Mouse (Mus musculus): ENCODE measurements at regions not wholly inside any gene's neighbourhood (a gene's known extent, or its start where the extent isn't known, plus 50 kb on each side); places are given as distances from the start of the nearest gene placed in this dataset.

DNA sequence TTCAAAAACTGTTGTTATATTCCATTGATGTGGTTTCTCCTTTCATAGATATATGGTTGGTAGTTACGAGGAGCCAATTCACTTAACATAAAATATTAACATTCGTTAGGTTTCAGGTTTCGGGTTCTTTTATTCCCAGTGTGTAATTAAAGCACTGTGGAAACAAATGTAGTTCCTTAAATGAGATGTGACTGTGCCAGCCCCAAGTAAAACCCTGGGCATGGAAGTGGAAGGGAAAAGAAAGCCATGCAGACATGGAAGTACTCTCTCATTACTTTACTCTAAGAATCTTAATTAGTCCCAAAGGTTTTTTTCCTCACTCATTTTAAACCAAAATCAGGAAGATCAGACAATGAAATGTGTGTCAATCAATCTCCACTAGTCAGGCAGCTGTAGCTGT, 784.9 kb upstream of the Apob start:
- Histone ChIP-seq H3K27me3 (no peaks in the 10 kb centered on the region), H3K9me3 (replicated peaks) (no peaks in the 10 kb centered on the region), H3K4me2 (replicated peaks) (no peak overlapping the region), H3K4me1 (no peaks in the 10 kb centered on the region), H3K9ac (no peak overlapping the region), H3K27ac (no peak overlapping the region), H3K36me3 (no peaks in the 10 kb centered on the region), H3K4me3 (no peak overlapping the region)
- no peak for ATAC-seq (ENCODE audit: low FRiP score)
- 82% methylated on average over 3 of the region's 3 CpGs for WGBS

DNA sequence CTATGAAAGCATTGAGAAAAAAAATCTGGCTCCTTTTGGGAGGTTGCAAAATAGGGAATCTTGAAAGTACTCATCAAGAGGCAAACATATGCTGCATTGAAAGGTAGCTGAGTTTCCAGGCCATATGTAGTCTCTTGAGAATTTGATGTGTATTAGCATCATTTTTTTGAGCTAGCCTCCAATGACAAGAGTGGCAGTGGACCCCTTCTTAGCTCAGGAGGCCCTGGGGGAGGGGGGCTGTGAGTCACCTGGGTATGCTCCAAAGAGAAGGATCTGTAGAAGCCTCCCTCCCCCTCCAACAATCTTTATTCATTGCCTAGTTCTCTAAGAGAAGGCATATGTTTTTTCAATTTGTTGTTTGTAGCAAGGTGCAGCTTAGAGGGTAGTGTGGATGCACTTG, 779.4 kb upstream of the Apob start:
- Histone ChIP-seq H3K4me3 (no peak overlapping the region), H3K9me3 (replicated peaks) (no peaks in the 10 kb centered on the region), H3K4me1 (no peaks in the 10 kb centered on the region), H3K27ac (no peak overlapping the region), H3K36me3 (no peaks in the 10 kb centered on the region), H3K4me2 (replicated peaks) (no peak overlapping the region), H3K27me3 (no peaks in the 10 kb centered on the region), H3K9ac (no peak overlapping the region)
- no peak for ATAC-seq (ENCODE audit: low FRiP score)

DNA sequence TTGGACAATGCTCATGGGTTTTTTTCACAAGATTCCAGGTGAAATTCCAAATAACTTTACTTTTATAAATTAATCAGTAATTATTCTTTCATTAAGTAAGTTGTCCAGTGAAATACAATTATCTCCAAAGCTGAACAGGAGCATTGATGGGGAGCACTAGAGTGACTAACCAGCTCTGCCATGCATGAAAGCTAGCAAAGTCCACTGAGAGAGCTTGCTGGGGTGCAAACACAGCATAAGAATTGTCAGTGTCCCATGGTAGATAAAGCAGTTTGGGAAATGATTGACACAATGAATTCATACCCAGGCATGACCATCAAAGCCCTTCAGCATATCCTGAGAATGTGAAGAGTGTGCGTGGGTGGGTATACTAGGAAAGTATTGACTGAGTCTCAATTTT, 776.6 kb upstream of the Apob start:
- Histone ChIP-seq H3K4me2 (replicated peaks) (no peak overlapping the region), H3K36me3 (no peaks in the 10 kb centered on the region), H3K9ac (no peak overlapping the region), H3K4me3 (no peak overlapping the region), H3K9me3 (replicated peaks) (no peaks in the 10 kb centered on the region), H3K27me3 (no peaks in the 10 kb centered on the region), H3K4me1 (no peaks in the 10 kb centered on the region), H3K27ac (no peak overlapping the region)
- no peak for ATAC-seq (ENCODE audit: low FRiP score)
- 96% methylated on average over 1 of the region's 1 CpGs for WGBS

DNA sequence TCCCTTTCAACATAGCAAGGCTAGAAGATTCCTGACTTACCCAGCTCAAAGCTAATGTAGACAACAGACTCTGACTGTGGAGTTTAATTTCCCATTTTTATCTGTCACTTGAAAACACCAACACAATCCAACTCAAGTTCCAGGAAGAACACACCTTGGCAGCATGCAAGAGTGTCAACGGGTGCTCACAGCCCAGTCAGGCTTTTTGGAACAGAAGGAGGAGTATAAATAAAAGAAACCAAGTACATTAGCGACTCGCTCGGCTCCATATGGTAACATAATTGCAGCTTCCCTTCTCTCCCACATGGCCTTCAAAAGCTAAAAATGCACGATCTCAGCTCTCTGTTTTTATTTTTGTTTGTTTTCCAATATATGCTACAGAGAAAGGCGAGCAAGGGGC, 761.8 kb upstream of the Apob start:
- Histone ChIP-seq H3K9me3 (replicated peaks) (no peaks in the 10 kb centered on the region), H3K4me2 (replicated peaks) (no peak overlapping the region), H3K4me1 (no peaks in the 10 kb centered on the region), H3K27me3 (no peaks in the 10 kb centered on the region), H3K9ac (no peak overlapping the region), H3K4me3 (no peak overlapping the region), H3K27ac (no peak overlapping the region), H3K36me3 (no peaks in the 10 kb centered on the region)
- WGBS, result 82% methylated on average over 6 of the region's 6 CpGs
- no peak for ATAC-seq (ENCODE audit: low FRiP score)

DNA sequence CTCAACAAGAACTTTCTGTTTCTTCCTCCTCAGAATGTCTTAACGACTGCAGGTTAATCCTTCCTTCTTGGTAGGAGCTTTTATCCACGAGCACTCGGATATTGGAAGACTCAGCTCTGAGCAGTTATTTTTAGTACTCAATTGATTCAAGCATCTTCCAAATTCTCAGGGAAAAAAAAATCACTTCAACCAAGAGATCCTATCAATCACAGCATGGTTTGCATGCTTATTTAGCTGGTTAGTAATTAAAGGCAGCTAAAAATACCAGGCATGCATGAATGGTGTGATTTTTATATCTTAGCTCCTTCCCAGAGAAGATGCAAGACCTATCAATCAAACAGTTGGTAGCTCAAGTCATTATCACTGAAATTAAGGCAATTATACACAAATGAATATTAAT, 759.9 kb upstream of the Apob start:
- WGBS, result 62% methylated on average over 3 of the region's 3 CpGs
- no peaks in the 10 kb centered on the region for H3K9me3 ChIP-seq (replicated peaks)
- H3K9ac ChIP-seq, result no peak overlapping the region
- H3K4me2 ChIP-seq (replicated peaks), result no peak overlapping the region
- no peaks in the 10 kb centered on the region for H3K36me3 ChIP-seq
- H3K27me3 ChIP-seq, result no peaks in the 10 kb centered on the region
- H3K4me3 ChIP-seq, result no peak overlapping the region
- no peak overlapping the region for H3K27ac ChIP-seq
- no peak for ATAC-seq (ENCODE audit: low FRiP score)
- H3K4me1 ChIP-seq, result no peaks in the 10 kb centered on the region

DNA sequence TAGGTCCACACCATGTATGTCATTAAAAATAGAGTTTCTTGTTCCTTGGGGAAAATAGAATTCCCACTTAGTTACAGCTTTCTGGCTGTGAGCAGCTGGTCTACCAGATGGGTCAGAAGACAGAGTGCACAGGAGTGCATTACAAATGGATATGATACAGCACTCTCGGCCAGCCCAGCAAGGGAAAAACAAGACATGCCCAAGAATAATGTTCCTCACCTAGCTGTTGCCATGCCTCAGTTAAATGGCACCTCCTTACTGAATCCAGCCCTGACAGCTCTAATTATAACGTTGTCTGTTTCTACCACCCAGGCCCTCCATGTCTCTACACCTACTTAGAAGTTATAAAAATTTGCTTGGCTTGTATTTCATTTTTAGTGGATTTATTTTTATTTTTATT, 749.3 kb upstream of the Apob start:
- Histone ChIP-seq H3K4me2 (replicated peaks) (no peak overlapping the region), H3K9ac (no peak overlapping the region), H3K4me1 (no peaks in the 10 kb centered on the region), H3K4me3 (no peak overlapping the region), H3K27ac (no peak overlapping the region), H3K36me3 (no peaks in the 10 kb centered on the region), H3K27me3 (no peaks in the 10 kb centered on the region), H3K9me3 (replicated peaks) (no peaks in the 10 kb centered on the region)
- WGBS, result 68% methylated on average over 2 of the region's 2 CpGs
- ATAC-seq (ENCODE audit: low FRiP score), result no peak

DNA sequence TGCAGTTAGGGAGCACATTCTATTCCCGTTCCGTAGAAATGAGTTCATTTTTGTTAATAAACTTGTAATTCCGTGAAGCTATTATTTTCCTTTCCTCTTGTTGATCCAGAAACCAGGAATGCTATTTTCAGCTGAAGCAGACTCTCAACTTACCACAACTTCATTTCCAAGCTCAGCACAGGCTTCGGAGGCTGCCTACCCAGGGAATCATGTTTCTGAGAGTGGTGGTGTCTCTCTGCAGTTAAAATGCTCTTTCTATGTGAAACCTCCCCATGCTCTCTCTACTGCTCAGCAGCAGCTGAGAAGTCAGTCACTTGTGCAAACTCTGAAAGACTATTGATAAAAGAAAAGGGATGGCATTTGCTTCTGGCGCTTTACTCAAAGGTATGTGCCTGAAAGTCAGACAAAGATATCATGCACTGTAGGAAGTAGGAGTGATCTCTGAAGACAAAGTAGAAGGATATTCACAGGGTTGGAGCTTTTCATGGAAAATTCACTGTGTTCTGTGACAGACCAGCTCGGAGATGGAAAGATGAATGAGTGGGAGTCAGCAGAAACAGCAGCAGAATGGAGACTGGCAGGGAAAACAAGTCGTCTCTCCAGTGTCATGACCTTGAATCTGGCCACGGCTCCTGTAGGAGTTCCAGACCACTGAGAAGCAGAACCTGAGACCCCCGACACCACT, 748.8 kb upstream of the Apob start:
- Histone ChIP-seq H3K4me1 (no peaks in the 10 kb centered on the region), H3K4me2 (replicated peaks) (no peak overlapping the region), H3K27me3 (no peaks in the 10 kb centered on the region), H3K9me3 (replicated peaks) (no peaks in the 10 kb centered on the region), H3K36me3 (no peaks in the 10 kb centered on the region), H3K27ac (no peak overlapping the region), H3K4me3 (no peak overlapping the region), H3K9ac (no peak overlapping the region)
- 64% methylated on average over 9 of the region's 9 CpGs for WGBS
- ATAC-seq (ENCODE audit: low FRiP score), result no peak

DNA sequence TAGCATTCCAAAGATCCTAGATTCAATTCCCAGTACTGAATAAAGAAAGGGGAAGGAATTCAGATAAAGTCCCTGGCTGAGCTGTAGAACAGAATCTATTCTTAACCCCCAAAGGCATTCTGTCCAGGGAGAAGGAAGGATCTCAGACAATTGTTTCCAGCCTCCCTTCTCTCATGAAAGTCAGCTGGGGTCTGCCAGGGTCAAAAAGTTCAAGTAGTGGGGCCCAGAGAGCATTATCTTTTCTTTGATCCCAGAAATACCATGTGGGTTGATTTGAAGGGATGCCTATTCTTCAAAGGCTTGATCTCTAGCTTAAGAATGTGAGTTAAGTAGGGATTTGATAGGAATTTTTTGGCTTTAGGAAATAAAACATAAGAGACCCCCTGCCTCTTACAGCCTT, 727.1 kb upstream of the Apob start:
- Histone ChIP-seq H3K4me2 (replicated peaks) (no peak overlapping the region), H3K36me3 (no peaks in the 10 kb centered on the region), H3K9ac (no peak overlapping the region), H3K27ac (no peak overlapping the region), H3K4me3 (no peak overlapping the region), H3K27me3 (no peaks in the 10 kb centered on the region), H3K9me3 (replicated peaks) (no peaks in the 10 kb centered on the region), H3K4me1 (no peaks in the 10 kb centered on the region)
- no peak for ATAC-seq (ENCODE audit: low FRiP score)

DNA sequence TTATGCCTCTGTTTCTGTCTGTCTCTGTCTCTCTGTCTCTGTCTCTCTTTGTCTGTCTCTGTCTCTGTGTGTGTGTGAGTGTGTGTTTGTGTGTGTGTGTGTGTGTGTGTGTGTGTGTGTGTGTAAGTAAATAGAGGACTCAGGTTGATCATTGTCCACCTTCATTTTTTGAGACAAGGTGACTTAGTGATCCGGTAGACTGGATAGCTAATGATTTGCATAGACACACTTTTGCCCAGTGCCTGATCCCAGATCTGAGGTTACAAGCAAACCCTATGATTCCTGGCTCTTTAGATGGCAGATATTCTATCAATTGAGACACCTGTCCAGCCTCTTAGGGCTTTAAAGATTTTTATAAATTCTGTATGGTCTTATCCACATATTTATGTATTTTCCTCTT, 706.9 kb upstream of the Apob start:
- Histone ChIP-seq H3K4me1 (no peaks in the 10 kb centered on the region), H3K27ac (no peak overlapping the region), H3K36me3 (no peaks in the 10 kb centered on the region), H3K4me2 (replicated peaks) (no peak overlapping the region), H3K27me3 (no peaks in the 10 kb centered on the region), H3K9ac (no peak overlapping the region), H3K4me3 (no peak overlapping the region), H3K9me3 (replicated peaks) (no peaks in the 10 kb centered on the region)
- no peak for ATAC-seq (ENCODE audit: low FRiP score)
- 91% methylated on average over 1 of the region's 1 CpGs for WGBS

DNA sequence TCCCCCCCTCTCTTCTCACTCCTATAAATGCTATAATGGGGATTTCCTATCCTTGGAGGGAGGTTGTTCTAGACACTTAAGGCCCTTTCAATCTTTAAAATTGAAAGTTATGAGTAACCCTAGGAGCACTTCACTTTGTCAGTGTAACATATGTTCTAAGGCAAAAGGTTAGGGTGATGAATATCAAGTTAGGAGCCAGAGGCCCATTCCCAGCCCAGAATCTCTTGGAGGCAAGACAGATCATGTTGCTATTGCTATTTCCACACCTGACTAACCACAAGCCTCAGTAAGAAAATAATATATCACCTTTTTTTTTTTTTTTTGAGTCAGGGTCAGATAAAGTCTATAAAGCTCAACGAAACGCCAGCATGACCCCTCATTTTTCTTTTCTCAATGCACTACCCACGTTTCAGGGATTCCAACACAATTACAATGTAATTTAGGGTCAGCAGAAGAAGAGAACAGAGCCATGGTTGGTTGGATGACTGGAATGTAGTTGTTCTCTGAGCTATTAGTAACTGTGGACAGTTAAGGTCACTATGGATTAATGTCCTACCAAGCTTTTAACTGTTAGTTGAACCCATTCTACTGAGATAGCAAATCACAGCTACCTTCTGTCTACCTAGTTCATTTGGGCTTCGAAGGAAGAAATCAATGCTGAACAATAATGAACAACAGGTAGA, 693.0 kb upstream of the Apob start:
- Histone ChIP-seq H3K9ac (no peak overlapping the region), H3K9me3 (replicated peaks) (no peaks in the 10 kb centered on the region), H3K4me2 (replicated peaks) (no peak overlapping the region), H3K27ac (no peak overlapping the region), H3K36me3 (no peaks in the 10 kb centered on the region), H3K27me3 (no peaks in the 10 kb centered on the region), H3K4me1 (no peaks in the 10 kb centered on the region), H3K4me3 (no peak overlapping the region)
- ATAC-seq (ENCODE audit: low FRiP score), result no peak
- WGBS, result 59% methylated on average over 4 of the region's 4 CpGs

DNA sequence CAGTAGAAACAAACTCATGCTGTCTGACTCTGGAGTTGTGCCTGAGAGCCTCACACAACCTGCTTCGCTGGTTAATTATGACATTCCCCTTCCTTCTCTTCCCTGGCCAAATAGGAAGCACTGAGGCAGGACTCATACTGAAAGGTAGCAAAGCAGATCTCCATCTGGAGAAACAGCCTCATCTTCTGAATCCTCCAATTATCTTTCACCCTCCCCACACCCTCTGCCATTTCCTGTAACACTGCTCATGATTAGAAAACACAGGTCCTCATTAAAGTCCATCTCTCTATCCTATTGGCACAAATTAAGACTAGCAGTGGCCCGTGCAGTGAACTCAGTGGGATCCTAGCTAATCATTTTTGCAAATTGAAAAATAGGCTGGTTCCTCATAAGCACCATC, 685.9 kb upstream of the Apob start:
- ATAC-seq (ENCODE audit: low FRiP score), result peak; percentile 82
- no peak overlapping the region for H3K4me2 ChIP-seq (replicated peaks)
- no peaks in the 10 kb centered on the region for H3K4me1 ChIP-seq
- no peaks in the 10 kb centered on the region for H3K9me3 ChIP-seq (replicated peaks)
- H3K27me3 ChIP-seq, result no peaks in the 10 kb centered on the region
- WGBS, result 63% methylated on average over 2 of the region's 2 CpGs
- H3K4me3 ChIP-seq, result no peak overlapping the region
- no peak overlapping the region for H3K27ac ChIP-seq
- H3K36me3 ChIP-seq, result no peaks in the 10 kb centered on the region
- H3K9ac ChIP-seq, result no peak overlapping the region

DNA sequence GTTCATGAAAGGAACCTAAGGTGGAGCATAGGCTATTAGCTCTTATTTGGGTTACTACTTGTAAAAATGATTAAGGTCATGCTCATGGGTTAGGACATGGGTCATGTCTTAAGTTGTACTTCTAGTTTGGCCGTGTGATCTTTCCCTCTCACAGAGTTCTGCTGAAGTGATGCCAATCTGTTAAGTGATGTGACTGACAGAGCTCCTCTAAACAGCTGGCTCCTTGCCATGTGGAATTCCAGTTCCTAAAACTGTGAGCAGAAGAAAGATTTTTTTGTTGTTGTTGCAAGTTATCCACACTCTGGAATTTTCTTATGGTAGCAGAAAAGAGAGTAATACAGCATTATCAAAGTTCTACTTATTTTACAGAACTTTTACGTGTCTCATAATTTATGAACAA, 680.4 kb upstream of the Apob start:
- no peaks in the 10 kb centered on the region for H3K9me3 ChIP-seq (replicated peaks)
- no peak overlapping the region for H3K27ac ChIP-seq
- H3K4me1 ChIP-seq, result no peaks in the 10 kb centered on the region
- no peaks in the 10 kb centered on the region for H3K36me3 ChIP-seq
- no peak overlapping the region for H3K4me2 ChIP-seq (replicated peaks)
- no peak for ATAC-seq (ENCODE audit: low FRiP score)
- 80% methylated on average over 2 of the region's 2 CpGs for WGBS
- H3K9ac ChIP-seq, result no peak overlapping the region
- H3K4me3 ChIP-seq, result no peak overlapping the region
- H3K27me3 ChIP-seq, result no peaks in the 10 kb centered on the region

DNA sequence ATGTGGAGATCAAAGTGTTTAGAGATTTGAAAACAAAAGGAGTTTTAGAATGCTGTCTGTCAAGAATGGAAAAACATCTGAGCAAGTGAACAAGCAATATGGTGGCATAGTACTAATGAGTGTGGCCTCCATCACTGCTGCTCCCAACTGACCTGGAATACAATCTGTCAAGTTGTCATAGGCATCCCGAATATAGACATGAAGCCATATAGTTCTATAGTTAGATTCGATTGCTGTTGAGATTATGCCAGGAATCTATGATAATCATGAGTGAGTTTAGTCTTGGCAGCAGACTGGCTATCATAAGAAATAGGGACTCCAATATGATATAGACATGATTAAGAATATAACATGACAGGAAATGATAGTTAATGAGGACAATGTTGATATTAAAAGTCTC, 656.0 kb upstream of the Apob start:
- Histone ChIP-seq H3K4me1 (no peaks in the 10 kb centered on the region), H3K27ac (no peak overlapping the region), H3K27me3 (no peaks in the 10 kb centered on the region), H3K9ac (no peak overlapping the region), H3K9me3 (replicated peaks) (no peaks in the 10 kb centered on the region), H3K4me2 (replicated peaks) (no peak overlapping the region), H3K36me3 (no peaks in the 10 kb centered on the region), H3K4me3 (no peak overlapping the region)
- ATAC-seq (ENCODE audit: low FRiP score), result no peak
- WGBS, result 86% methylated on average over 2 of the region's 2 CpGs

Data from hindbrain, embryonic 12.5 days (tissue).